Mouse (Mus musculus) liver, adult 2 months (tissue): ENCODE data around the gene Pex10.

Experiments used
- CTCF ChIP-seq: fragments of 200-500 bp; IDR thresholded peaks from 2 replicates; pipeline ENCODE4 v1.5.1; 2011; ENCODE audit warnings: low read depth, low read length, control low read depth
- POLR2A ChIP-seq: fragments of 200-500 bp; IDR thresholded peaks from 2 replicates; pipeline ENCODE4 v1.6.1; 2011; ENCODE audit warnings: low read length, control low read depth; ENCODE audit not compliant: insufficient read depth; ENCODE audit errors: extremely low read depth

DNA sequence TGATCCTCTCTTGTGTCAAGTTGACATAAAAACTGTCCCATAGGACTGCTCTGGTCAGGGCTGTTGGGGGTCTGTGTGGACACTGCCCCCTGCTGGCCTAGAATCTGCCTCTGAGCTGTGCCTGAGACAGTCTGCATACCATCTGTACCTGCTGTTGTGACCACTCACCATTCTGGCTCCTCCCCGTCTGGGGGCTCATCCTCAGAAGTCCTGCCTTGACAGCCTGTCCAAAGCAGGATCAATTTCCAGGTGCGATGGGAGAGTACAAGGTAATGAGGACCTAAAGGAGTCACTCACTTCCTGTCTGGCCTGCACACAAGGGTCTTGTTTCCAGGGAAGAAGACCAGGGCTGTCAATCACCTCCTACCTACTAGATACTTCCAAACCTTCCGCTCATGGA, 27.7 kb downstream of the Pex10 start:
- TF ChIP-seq POLR2A (no peak), CTCF (peak; percentile 87)
